Mouse (Mus musculus): ENCODE results near the gene Ncf1. TPM values are rescaled to one million over a fixed set of nuclear protein-coding genes. Genes with fewer than 3 reads are reported as not detected.
A peak's percentile ranks its signal among the peaks of the same experiment; 100 is the strongest.

The Ncf1 gene
- polyA plus RNA-seq, 1 experiment from 2014 or later = 26.5 TPM

DNA sequence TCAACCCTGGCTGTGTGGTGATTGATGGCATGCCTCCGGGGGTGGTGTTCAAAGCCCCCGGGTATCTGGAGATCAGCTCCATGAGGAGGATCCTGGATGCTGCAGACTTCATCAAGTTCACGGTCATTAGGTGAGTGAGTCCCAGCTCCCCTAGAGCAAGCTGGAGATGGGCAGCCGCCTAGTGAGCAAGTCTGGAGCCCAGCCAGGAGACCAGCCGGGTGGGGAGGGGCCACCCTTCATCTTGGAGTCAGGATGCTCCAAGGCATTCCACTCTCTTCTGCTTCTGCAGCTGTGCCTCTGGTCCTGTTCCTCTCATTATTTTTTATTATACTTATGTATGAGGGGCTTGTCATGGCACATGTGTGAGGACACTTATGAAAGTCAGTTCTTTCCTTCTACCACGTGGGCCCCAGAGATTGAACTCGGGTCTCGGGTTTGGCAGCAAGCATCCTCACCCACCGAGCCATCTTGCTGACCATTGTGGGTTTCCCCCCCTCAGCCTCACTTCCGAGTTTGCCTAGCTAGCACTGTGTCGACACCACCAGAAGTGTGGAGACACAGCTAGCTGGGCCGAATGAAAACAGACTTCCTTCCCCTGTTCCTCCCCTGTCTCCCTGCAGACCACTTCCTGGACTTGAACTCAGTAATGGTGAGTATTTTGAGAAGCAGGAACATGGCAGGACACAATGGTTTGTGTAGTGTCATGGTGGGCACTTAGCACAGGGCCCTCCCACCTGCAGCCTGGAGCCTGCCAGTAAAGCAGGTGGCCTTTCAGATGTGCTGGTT is 15.2 kb downstream of the Ncf1 start:
- Histone ChIP-seq H3K27me3 (ENCODE audit: control insufficient read depth, insufficient read depth, low read depth, low read length) (no peaks in the 10 kb centered on the region), H3K9me3 (replicated peaks; ENCODE audit: control insufficient read depth, low read length) (no peaks in the 10 kb centered on the region), H3K9ac (ENCODE audit: low read depth, low read length) (no peak overlapping the region), H3K4me2 (ENCODE audit: low read depth, low read length) (no peak overlapping the region), H3K4me1 (ENCODE audit: control insufficient read depth, low read depth, low read length) (peaks cover 10% of the 10 kb centered on the region), H3K27ac (ENCODE audit: low read length) (peak overlapping the region; percentile 22; the same call in 1 of the 2 replicates), H3K4me3 (ENCODE audit: low read depth, low read length) (no peak overlapping the region), H3K36me3 (ENCODE audit: control insufficient read depth, insufficient read depth) (no peaks in the 10 kb centered on the region)
- WGBS (ENCODE audit: insufficient replicate concordance) = 24% methylated on average over 12 of the region's 12 CpGs
- ATAC-seq (ENCODE audit: low read depth) = no peak

DNA sequence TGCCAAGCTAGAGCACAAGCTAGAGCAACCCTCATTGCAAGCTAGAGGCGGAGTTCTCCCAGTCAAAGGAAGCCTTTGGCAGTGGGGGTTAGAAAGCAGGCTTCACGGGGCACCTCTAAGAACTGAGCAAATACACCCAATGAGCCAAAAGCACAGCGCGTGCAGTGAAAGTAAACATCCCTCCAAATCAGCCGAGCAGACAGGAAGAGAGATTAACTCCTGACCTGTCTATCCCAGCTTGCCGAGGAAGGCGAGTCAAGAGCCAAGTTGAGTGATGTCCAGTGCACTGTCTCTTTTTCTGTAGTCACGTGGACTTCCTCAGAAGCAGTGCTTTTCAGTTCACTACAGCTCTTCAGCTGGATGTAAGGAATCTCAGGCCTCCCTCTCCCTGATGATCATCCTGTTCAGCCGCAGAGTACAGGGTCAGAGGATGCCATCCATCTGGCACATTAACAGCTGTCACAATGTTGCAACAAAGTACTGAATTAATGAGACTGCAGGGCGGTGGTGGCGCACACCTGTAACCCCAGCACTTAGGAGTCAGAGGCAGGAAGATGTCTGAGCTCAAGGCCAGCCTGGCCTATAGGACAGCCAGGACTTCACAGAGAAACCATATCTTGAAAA is 19.4 kb downstream of the Ncf1 start:
- H3K9ac ChIP-seq (ENCODE audit: low read depth, low read length) = no peak overlapping the region
- ATAC-seq (ENCODE audit: low read depth) = peak; percentile 81
- no peaks in the 10 kb centered on the region for H3K9me3 ChIP-seq (replicated peaks; ENCODE audit: control insufficient read depth, low read length)
- no peaks in the 10 kb centered on the region for H3K36me3 ChIP-seq (ENCODE audit: control insufficient read depth, insufficient read depth)
- no peak overlapping the region for H3K4me3 ChIP-seq (ENCODE audit: low read depth, low read length)
- no peak overlapping the region for H3K4me2 ChIP-seq (ENCODE audit: low read depth, low read length)
- WGBS (ENCODE audit: insufficient replicate concordance) = 36% methylated on average over 11 of the region's 11 CpGs
- no peaks in the 10 kb centered on the region for H3K27me3 ChIP-seq (ENCODE audit: control insufficient read depth, insufficient read depth, low read depth, low read length)
- peaks cover 10% of the 10 kb centered on the region for H3K4me1 ChIP-seq (ENCODE audit: control insufficient read depth, low read depth, low read length)
- peak overlapping the region; percentile 61 for H3K27ac ChIP-seq (ENCODE audit: low read length)

DNA sequence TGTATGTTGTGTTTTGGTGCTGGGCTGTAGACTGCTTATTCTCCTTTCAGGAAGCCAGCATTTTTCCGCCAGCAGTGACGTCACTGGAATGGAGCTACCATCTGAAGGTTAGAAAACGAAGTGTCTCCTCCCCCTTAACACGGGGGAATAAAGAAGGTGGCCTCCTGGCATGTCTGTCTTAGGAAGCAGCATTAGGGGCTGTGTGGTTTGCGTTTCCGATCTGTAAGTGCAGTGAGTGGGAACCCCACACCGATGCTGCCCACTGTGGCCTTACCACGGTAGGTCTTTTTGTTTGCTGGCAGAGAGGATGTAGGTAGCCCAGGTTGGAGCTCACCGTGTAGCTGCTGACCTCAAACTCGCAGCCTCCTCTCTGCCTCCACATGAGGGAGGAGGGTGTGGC is 22.7 kb downstream of the Ncf1 start:
- H3K27me3 ChIP-seq (ENCODE audit: control insufficient read depth, insufficient read depth, low read depth, low read length) = no peaks in the 10 kb centered on the region
- no peak overlapping the region for H3K4me3 ChIP-seq (ENCODE audit: low read depth, low read length)
- no peak overlapping the region for H3K9ac ChIP-seq (ENCODE audit: low read depth, low read length)
- H3K4me2 ChIP-seq (ENCODE audit: low read depth, low read length) = no peak overlapping the region
- ATAC-seq (ENCODE audit: low read depth) = no peak
- H3K9me3 ChIP-seq (replicated peaks; ENCODE audit: control insufficient read depth, low read length) = no peaks in the 10 kb centered on the region
- H3K36me3 ChIP-seq (ENCODE audit: control insufficient read depth, insufficient read depth) = no peaks in the 10 kb centered on the region
- peaks cover 10% of the 10 kb centered on the region for H3K4me1 ChIP-seq (ENCODE audit: control insufficient read depth, low read depth, low read length)
- WGBS (ENCODE audit: insufficient replicate concordance) = 40% methylated on average over 10 of the region's 10 CpGs
- no peak overlapping the region for H3K27ac ChIP-seq (ENCODE audit: low read length)

DNA sequence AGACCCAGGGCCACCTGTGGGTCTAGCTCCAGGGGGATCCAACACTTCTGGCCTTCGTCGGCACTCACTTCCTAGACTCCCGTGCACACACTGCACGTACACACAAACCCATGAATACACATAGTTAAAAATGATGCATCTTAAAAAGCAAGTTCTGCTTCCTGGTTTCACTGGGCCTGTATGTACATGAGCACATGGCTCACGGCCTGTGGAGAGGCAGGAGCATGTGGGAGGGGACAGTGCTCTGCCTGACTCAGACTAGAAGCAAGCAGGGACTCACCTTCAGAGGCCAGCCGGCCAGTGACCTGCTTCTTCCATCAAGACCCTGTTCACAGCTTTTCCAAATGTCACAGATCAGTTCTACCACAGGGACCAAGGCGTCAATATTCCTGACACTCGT is 35.8 kb downstream of the Ncf1 start:
- WGBS (ENCODE audit: insufficient replicate concordance) = 72% methylated on average over 8 of the region's 8 CpGs
- Histone ChIP-seq H3K4me2 (ENCODE audit: low read depth, low read length) (no peak overlapping the region), H3K4me1 (ENCODE audit: control insufficient read depth, low read depth, low read length) (no peaks in the 10 kb centered on the region), H3K9ac (ENCODE audit: low read depth, low read length) (no peak overlapping the region), H3K9me3 (replicated peaks; ENCODE audit: control insufficient read depth, low read length) (no peaks in the 10 kb centered on the region), H3K36me3 (ENCODE audit: control insufficient read depth, insufficient read depth) (no peaks in the 10 kb centered on the region), H3K4me3 (ENCODE audit: low read depth, low read length) (no peak overlapping the region), H3K27me3 (ENCODE audit: control insufficient read depth, insufficient read depth, low read depth, low read length) (no peaks in the 10 kb centered on the region), H3K27ac (ENCODE audit: low read length) (no peak overlapping the region)
- no peak for ATAC-seq (ENCODE audit: low read depth)

DNA sequence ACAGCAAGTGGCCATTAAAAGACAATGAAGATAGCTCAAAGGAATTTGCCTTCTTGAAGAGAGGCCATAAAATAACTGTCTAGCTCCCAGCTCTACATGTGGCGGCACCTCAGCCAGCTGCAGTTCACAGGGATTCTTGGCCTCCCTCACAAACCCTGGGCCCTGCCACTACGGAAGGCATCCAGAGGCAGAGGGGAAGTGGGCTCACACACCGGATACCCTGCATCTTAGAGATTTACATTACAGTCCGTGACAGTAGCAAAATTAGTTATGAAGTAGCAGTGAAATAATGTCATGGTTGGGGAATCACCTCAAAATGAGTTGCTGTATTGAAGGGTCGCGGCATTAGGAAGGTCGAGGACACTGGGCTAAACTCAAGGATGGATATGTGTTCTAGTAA is 40.9 kb downstream of the Ncf1 start:
- no peaks in the 10 kb centered on the region for H3K9me3 ChIP-seq (replicated peaks; ENCODE audit: control insufficient read depth, low read length)
- ATAC-seq (ENCODE audit: low read depth) = no peak

DNA sequence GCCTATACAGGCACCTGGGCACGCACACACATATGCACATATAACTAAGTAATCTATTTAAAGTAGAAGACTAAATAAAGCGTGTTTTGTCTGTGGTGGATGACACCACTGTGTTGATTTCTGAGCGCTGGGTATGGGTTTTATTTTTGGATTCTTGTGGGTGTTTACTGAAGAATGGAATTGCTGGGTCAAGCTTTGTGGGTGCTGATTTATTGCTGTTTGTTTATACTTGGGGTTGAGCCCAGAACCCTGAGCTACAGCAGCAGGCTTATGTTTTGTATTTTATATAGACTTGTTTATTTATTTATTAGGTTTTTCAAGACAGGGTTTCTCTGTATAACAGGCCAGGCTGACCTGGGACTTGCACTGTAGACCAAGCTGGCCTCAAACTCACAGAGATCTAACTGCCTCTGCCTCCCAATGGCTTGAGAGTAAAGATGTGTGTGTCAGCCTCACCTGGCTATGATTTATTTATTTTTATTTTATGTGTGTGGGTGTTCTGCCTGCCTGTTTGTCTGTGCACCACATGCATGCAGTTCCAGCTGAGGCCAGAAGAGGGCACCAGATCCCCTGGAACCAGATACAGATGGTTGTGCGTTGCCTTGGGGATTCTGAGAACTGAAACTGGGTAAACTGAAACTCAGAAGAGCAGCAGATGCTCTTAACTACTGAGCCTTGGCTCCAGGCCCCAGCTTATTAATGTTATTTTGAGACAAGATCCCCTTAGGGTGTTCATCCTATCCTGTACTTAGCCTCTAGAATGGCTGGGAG is 42.3 kb downstream of the Ncf1 start:
- no peak overlapping the region for H3K4me2 ChIP-seq (ENCODE audit: low read depth, low read length)
- WGBS (ENCODE audit: insufficient replicate concordance) = 64% methylated on average over 4 of the region's 4 CpGs
- ATAC-seq (ENCODE audit: low read depth) = no peak
- H3K36me3 ChIP-seq (ENCODE audit: control insufficient read depth, insufficient read depth) = no peaks in the 10 kb centered on the region
- no peaks in the 10 kb centered on the region for H3K9me3 ChIP-seq (replicated peaks; ENCODE audit: control insufficient read depth, low read length)
- H3K27me3 ChIP-seq (ENCODE audit: control insufficient read depth, insufficient read depth, low read depth, low read length) = no peaks in the 10 kb centered on the region
- peaks cover 20% of the 10 kb centered on the region for H3K4me1 ChIP-seq (ENCODE audit: control insufficient read depth, low read depth, low read length)
- no peak overlapping the region for H3K27ac ChIP-seq (ENCODE audit: low read length)
- H3K9ac ChIP-seq (ENCODE audit: low read depth, low read length) = no peak overlapping the region
- no peak overlapping the region for H3K4me3 ChIP-seq (ENCODE audit: low read depth, low read length)

More for the DNA sequence above, 40.9 kb downstream of the Ncf1 start:
- Histone ChIP-seq H3K9ac (ENCODE audit: low read depth, low read length) (no peak overlapping the region), H3K27me3 (ENCODE audit: control insufficient read depth, insufficient read depth, low read depth, low read length) (no peaks in the 10 kb centered on the region), H3K27ac (ENCODE audit: low read length) (no peak overlapping the region), H3K36me3 (ENCODE audit: control insufficient read depth, insufficient read depth) (no peaks in the 10 kb centered on the region), H3K4me1 (ENCODE audit: control insufficient read depth, low read depth, low read length) (peaks cover 6% of the 10 kb centered on the region), H3K4me3 (ENCODE audit: low read depth, low read length) (no peak overlapping the region), H3K4me2 (ENCODE audit: low read depth, low read length) (no peak overlapping the region)
- 31% methylated on average over 7 of the region's 7 CpGs for WGBS (ENCODE audit: insufficient replicate concordance)

DNA sequence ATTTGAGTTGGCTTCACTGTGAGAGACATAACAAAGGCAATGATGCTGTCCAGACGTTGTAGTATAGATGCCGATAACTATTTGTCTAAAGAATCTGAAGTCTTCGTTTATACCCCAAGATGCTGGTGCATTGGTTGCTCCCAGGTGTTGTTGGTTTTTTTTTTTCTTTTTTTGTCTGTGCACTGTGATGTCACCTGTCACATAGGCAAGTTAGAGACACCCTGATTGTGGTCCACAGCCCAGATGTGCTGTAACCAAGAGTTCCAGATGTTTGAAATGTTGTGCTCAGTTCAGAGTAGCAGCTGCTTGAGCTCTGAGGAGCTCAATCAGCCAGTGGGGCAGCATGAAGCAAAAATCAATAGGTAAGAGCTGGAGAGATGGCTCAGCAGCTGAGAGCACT is 43.4 kb downstream of the Ncf1 start:
- Histone ChIP-seq H3K36me3 (ENCODE audit: control insufficient read depth, insufficient read depth) (no peaks in the 10 kb centered on the region), H3K4me2 (ENCODE audit: low read depth, low read length) (no peak overlapping the region), H3K9ac (ENCODE audit: low read depth, low read length) (no peak overlapping the region), H3K27me3 (ENCODE audit: control insufficient read depth, insufficient read depth, low read depth, low read length) (no peaks in the 10 kb centered on the region), H3K27ac (ENCODE audit: low read length) (no peak overlapping the region), H3K9me3 (replicated peaks; ENCODE audit: control insufficient read depth, low read length) (no peaks in the 10 kb centered on the region), H3K4me3 (ENCODE audit: low read depth, low read length) (no peak overlapping the region), H3K4me1 (ENCODE audit: control insufficient read depth, low read depth, low read length) (peaks cover 22% of the 10 kb centered on the region)
- no peak for ATAC-seq (ENCODE audit: low read depth)
- WGBS (ENCODE audit: insufficient replicate concordance) = 86% methylated on average over 3 of the region's 3 CpGs

DNA sequence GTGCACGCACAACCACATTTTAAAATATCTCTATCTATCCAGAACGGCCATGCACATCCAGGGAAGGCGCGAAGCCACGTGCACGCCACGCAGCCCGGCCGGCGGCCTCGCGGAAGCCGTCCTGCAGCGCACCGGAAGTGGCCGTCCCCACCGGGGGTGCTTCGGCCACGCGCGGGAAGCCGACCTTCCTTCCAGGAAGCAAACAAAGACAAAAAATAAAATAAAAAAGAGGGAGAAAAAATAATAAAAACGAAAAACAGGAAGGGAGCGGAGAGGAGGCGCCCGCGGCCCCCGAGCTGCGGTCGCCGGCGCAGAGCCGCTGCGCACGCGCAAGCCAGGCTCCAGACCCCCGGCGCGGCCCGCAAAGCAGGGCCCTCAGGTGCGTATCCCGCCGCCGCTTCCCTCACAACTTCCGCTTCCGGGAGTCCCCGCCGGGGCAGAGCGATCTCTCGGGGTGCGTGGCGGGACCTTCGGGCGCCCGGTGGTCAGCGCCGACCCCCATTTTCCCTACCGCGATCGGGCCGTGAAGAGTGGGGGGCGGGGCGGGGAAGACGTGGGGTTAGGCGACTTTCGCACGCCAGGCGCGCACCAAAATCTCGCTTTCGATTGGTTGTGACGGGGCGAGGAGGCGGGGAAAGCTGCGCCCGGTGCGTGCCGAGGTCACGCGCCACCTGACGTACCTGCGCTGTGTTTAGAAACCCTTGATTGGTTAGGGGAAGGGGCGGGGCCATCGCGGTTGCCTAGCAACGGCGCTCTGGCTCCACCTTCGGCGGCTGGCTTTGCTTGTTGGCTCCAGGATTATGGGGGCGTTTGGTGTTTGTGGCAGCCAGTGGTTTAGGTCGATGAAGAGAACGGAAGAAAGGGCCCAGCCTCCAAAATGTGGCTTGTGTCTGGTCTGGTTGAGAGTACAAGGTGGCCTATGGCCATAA is 45.3 kb downstream of the Ncf1 start, which contains the start of gene Gtf2ird2:
Gtf2ird2 (plus strand) TSS at position 140 of the 929 bp plus-strand sequence.
- peak within 1 kb of the TSS; percentile 88 for H3K27ac ChIP-seq (ENCODE audit: low read length)
- peak within 1 kb of the TSS; percentile 90 for H3K4me3 ChIP-seq (ENCODE audit: low read depth, low read length)
- no peaks in the 10 kb centered on the region for H3K27me3 ChIP-seq (ENCODE audit: control insufficient read depth, insufficient read depth, low read depth, low read length)
- no peaks in the 10 kb centered on the region for H3K9me3 ChIP-seq (replicated peaks; ENCODE audit: control insufficient read depth, low read length)
- H3K36me3 ChIP-seq (ENCODE audit: control insufficient read depth, insufficient read depth) = no peaks in the 10 kb centered on the region
- H3K4me2 ChIP-seq (ENCODE audit: low read depth, low read length) = peak within 1 kb of the TSS; percentile 98
- WGBS (ENCODE audit: insufficient replicate concordance) = under 1% methylated on average over 91 of the region's 92 CpGs
- peaks cover 22% of the 10 kb centered on the region for H3K4me1 ChIP-seq (ENCODE audit: control insufficient read depth, low read depth, low read length)
- peak; percentile 96 for ATAC-seq (ENCODE audit: low read depth)
- H3K9ac ChIP-seq (ENCODE audit: low read depth, low read length) = peak within 1 kb of the TSS; percentile 83

Measured in liver, embryonic 16.5 days (tissue).